Mouse (Mus musculus) bone marrow macrophage, adult 2 months (primary cell): ENCODE data around the gene Sec14l2.

Experiments used
- CTCF ChIP-seq: IDR thresholded peaks from 2 replicates; pipeline ENCODE4 v1.5.1; 2012; ENCODE audit warnings: low read depth, mild to moderate bottlenecking, low read length, moderate library complexity
- POLR2A ChIP-seq: IDR thresholded peaks from 2 replicates; pipeline ENCODE4 v1.6.1; 2012; ENCODE audit warnings: mild to moderate bottlenecking, low read depth, low read length, borderline replicate concordance

DNA sequence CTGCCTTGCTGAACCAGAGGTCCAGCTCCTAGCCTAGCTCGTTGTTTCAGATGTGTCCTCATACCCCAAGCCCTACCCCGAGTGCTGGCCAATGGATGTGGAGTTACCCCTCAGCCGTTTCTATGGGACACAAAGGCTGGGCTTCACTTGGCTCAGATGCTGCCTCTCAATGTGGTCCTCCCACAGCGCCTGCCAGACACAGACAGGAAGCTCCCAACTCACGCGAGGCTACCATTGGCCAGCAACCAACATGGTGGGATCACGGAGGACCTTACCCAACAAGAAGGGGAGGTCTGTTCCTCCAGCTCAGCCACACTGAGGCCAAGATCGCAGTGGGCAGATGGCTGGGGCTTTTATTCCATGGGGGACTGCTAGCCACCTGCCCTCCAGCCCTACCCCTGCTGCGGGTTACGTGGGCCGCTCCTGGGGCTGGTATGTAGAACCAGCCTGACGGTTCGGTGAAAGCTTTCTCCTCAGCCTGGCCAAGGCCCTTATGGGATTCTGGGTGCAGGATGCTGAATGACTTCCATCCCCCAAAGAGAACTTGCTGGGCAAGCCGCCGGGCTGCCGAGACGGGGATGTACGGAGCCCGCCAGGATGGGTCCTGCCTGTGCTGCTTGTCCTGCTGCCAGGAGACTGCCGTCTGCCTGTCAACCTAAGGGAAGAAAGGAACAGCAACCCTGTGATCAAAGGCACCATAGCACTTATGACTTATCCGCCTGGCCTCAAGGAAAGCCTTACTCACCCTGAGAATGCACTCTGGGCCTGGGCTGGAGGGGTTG, 20.3 kb upstream of the Sec14l2 start:
- no peak for TF ChIP-seq POLR2A
- no peak for TF ChIP-seq CTCF
